Mouse (Mus musculus): ENCODE results near the gene Pax7.

Gene Pax7

DNA sequence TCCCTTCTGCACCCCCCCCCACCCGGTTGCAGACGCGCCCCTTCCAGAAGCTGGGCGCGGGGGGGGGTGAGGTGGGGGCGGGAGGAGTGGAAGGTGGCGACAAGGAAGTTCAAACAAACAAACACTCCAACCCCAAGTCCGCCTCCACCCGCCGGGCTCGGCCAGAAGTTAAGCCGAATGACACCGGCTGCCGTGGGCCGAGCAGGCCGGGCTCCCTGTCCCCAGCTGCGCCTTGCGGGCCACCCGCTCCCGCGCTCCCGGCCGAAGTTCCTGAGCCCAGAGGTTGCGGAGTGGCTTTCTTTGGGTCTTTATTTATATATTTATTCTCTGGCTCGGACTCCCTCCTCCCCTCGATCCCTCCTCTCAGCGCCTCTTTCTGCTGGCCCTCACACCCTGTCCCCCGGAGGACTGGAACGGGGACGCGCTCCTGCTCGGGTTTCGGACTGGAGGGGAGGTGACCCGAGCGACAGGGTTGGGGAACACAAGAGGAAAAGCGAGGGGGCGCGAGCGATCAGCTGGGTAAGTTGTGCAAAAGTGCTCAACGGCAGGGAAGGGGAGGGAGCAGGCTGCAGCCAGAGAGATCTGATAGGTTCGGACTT is at the start of gene Pax7:
Gene Pax7, minus strand, starts transcription at position 493 of the 599 bp plus-strand sequence.
- DNase-seq, result no peak

DNA sequence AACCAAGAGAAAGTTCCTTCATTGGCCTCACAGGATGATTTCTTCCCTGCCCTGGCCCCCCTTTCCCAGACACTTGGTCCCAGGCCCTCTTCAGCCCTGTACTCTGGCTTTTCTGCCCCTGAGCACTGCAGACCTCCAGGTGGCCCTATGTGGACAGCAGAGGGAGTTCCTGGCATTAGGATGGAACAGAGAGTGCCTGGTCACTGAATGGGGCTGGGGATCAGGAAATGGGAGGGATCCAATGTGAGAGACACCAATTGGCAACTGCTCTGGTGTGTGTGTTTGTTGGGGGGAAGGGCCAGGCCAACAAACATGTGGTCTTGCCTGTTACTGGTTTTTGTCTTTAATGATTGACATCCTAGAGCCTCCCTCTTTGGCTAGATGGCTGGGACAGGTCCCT is 48.5 kb upstream of the Pax7 start:
- DNase-seq, result no peak

DNA sequence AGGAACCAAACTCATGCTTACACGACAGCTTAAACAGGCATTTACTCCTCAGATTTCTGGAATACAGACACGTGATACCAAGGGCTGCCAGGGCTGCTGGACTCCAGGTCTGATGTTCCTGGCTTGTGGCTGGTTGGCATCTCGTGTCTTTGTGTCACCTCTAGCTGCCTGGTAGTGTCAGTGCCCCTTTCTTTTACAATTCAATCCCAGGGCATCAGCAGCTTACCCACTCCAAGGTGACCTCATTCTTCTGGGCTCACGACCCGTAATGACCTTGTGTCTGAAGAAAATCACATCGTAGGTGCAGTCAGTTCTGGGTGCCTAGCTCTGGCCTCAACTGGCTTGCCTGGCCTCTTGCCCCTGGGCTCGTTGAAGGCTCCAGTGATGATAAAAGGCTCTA is 46.0 kb upstream of the Pax7 start:
- no peak for DNase-seq

DNA sequence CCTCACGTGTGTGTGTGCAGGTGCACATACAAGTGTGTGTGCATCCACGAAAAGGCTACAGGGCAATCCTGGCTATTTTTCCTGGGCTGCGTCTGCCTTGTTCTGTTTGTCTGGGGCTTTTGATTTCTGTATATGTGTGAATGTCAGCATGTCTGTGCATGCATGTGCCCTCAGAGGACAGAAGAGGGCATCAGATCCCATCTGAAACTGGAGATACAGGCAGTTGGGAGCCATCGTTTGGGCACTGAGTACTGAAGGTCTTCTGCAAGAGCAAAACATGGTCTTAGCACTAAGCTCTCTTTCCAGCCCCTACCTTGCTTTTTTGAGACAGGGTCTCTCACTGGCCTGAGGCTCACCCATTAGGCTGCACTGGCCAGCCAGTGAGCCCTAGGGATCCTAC is 45.1 kb upstream of the Pax7 start:
- DNase-seq, result no peak

DNA sequence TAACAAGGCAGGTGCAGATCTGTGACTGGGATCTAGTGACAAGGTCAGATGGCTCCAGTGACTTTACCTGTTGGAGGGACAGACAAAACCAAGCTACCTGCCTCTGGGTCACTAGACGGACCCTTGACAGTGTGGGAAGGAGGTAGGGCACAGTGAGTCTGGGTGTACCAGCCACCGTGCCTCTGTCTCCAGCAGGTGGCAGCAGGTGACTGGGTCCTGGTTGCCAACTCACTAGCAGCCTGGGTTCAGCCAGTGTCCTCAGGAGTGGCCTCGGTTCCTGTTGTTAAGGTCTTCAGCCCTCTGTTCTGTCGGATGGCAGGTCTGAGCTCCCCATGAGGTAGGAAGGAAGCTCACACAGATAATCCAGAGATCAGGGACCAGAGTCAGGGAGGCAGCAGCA is 43.9 kb upstream of the Pax7 start:
- peak; percentile 33 for DNase-seq

DNA sequence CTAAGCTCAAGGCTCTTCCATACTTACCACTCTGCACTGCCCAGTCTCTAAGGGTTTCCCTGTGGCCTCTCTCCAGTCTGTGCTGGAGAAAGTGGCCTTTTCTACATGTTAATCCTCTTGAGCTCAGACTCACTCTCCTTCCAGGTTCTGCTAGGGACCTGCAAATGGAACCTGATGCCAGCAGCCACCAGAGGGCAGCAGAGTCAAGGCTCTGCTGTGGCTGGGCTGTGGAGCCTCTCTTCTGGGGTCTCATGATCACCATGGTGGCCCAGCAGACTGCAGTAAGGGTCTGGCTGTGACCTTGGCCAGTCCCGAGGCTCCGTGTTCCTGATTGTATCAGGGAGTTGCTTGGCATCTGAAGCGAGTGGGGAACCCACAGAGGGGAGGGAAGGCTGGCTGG is 39.3 kb upstream of the Pax7 start:
- peak; percentile 15 for DNase-seq

DNA sequence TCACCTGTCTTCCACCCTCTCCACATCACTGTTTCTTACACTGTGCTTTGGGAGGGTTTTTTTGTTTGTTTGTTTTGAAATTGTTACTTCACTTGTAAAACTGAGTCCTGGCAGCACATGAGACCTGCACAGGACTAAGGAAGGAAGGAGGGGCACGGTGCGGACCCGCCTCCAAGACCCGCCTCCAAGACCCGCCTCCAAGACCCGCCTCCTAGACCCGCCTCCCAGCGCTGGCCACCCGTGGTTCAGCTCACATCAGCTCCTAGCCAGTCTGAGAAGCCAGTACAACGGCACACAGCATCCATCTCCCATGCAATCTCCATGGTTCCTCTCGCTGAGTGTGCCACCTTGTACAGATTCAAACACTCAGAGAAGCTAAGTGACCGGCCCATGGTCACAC is 38.4 kb upstream of the Pax7 start:
- no peak for DNase-seq

DNA sequence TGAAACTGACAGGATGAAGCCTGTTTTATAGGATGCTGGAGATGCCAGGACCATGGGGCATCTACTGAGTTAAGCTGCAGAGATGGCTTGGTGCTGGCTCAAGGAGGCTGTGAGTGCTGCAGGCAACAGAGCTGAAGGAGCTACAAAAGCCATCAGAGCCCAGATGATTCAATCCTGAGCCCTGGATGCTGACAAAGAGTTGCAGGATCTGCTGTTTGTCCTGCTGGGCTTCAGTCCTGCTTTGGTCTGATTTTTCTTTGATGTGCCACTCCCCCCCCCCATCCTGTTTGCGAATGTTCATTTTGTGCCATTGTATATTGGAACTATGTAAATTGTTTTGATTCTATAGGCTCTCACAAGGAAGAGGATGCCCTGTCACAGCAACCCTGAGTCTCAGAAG is 29.9 kb upstream of the Pax7 start:
- no peak for DNase-seq

DNA sequence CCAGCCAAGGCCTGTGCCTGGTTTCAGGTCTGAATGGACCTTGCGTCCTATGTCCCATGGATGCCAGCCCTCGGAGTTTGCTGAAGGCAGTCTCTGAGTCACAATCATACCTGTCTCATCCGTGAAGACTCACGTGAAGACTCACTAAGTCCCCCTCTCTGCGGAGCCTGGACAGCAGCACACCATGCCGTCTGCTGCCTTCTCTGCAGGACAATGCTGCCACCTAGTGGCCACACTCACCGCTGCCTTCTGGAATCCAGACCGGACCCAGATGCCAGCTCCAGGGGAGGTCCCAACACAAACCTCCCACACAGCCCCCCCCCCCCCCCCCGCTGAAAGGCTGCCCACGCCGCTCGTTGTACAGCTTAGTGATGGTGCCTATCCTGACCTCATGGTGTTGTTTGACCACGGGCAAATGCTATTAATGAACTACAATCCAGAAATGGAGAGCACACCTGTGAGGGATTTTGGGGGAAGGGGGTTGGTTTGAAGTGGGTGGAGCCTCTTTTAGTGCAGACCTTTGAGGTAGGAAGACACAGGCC is 25.4 kb upstream of the Pax7 start:
- DNase-seq, result peak; percentile 87

DNA sequence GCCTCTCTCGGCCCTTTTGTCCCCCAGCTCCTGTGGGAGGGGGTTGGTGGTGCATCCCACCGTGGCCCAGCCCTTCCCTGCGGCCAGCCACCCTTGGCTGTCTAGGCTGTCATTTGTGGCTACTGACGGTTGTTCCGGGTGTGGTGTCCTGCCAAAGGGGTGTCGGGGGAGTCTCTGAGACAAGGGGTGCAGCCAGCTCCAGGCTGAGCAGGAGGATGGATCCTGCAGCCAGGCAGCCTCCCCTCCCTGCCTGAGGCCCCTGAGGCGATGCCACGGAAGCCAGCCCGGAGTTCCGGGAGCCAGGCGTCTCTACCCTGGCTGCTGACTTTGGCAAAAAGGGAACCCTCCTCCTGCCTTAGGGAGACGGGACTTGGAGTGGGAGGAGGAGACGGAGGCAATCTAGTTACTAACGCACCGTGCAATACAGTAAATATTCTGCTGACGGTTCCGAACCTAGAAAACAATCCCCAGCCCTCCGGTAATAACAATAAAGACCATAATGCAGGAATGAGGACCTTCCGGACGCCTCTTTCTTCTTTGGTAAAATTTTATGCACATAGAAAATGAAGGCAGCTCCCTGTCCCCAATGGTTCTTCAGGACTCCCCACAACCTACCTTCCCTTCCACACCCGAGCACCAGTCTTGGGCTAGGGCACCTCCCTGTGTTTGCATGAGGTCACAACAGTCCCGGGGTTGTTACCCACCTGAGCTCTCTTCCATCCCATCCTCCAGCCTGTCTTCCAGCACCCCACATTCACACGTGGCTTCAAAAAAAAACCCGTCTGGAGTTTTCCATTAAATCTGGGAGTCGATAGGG is 19.1 kb upstream of the Pax7 start:
- DNase-seq, result peak; percentile 38

DNA sequence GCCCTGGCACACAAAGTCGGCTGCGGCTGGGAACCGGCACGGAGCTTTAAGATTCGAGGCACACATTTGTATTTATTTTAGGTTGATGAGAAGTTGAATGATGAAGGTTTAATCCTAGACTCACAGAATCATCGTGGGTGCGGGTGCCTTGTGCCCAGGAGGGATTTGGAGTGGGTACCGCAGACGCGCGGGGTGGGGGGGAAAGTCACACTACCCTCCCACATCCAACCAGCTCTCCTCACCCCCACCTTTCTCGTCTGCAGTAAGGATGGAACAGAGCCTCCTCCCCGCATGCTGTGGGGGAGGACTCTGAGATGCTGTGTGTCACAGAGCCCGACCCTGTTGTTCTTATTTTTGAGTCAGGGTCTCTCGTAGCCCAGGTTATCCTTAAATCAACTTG is 18.1 kb upstream of the Pax7 start:
- no peak for DNase-seq

DNA sequence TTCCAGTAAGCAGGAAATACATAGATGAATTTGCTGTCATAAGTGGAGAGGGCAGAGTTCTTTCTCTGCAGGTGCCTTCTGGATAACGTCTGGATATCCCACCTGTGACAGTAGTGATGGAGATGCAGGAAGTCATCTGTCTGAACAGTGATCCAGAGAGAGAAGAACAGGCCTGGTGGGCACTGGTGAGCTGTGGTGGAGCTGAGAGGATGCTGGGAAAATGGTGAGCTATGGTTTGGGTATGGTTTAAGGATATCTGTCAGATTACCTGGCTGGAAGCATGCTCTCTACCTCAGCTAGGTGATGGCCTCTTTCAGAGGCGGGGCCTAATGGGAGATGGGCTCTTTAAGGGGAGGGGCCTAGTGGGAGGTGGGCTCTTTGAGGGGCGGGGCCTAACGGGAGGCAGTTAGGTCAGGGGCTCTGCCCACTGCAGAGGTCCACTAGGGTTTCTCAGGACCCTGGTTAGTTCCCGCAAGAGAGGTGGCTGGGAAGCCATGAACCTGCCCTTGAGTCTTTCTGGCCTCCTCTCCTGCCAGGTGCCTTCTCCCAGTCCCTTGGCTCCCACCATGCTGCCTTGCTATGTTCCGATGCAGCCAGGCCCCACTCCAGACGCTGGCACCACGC is 17.3 kb upstream of the Pax7 start:
- DNase-seq, result no peak

DNA sequence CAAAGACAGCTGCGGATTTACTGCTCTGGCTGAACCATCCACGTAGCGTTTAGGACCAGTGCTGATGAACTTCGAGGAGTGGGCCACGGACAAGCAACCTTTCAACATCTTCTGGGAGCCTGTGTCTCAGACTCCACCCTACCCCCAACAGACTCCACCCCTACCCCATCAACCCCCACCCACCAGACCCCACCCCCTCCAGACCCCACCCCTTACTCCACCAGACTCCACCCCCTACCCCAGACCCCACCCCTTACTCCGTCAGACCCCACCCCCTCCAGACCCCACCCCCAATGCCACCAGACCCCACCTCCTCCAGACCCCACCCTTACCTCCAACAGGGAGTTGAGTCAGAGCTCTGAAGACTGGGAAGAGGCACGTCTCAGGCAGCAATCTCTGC is 10.1 kb upstream of the Pax7 start:
- DNase-seq, result no peak

DNA sequence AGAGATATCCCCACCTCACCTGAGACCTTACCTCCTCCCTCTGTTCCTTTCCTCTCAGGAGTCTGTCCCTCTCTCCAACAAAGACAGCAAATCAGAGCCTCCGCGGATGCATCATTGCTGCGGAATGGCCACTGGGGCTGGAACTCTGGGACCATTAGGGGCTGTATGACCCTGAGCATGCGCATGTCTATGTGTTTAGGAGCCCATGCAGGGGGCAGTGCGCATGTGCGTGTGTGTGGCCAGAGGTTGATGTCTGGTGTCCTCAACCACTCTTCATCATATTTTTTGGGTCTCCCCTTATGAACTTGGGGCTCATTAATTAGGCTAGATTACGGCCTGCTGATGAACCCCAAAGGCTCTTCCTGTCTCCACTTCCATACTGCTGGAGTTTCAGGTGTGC is 9.6 kb upstream of the Pax7 start:
- DNase-seq, result no peak

DNA sequence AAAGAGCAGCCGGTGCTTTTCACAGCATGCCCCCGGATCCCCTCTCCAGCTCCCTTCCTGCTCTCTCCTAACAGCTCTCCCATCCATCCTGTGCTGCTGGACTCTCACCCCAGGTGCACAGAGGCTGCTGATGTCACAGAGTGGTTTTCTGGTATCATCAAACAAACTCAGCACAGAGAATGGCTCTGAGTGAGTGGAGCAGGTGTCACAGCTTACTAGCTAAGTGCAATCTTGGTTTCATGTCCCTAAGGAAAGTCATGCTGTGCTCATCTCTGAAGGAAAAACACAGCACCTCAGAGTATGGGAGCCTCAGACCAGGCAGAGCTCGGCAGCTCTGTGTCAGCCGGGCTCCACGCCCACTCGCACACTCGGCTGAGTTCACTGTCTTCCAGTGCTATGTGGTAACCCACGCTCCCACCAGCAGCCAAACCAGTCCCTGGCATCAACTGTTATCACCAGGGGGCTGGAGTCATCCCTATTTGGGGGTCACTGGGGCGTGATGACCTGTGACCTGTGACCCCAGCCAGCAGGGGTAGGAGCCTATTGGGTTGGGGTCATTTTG is 7.7 kb upstream of the Pax7 start:
- DNase-seq, result no peak

DNA sequence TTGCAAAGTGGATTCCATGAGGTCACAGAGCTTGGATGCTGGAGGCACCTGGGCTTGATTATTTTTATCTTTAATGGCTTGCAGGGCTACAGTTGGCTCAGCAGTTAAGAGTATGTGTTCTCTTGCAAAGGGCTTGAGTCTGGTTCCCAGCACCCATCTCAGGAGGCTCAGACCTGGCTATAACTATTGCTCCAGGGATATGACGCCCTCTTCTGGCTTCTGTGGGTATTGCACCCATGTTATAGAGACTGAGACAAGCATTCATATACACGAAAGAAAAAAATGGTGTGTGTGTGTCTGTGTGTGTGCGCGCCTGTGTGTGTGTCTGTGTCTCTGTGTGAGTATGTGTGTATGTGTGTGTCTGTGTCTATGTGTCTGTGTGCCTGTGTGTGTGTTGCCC is 7.1 kb upstream of the Pax7 start:
- no peak for DNase-seq

DNA sequence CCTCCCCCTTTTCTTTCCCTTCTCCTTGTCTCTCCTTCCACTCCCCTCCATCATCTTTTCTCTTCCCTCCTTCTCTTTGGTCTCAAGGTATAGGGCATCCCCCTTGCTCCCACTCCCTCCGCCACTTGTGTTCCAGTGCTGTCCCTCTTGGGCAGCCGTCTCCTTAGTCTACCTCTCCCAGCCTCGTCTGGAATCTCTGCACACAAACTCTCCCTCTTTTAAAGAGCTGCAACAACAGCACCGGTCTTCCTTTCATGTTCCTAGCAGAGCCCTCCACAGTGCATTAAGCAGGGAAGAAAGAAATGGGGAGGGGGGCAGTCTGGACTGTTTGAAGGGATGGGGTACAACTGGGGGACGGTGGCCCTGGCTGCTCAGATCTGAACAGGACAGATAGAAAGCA is 3.4 kb upstream of the Pax7 start:
- DNase-seq, result no peak

DNA sequence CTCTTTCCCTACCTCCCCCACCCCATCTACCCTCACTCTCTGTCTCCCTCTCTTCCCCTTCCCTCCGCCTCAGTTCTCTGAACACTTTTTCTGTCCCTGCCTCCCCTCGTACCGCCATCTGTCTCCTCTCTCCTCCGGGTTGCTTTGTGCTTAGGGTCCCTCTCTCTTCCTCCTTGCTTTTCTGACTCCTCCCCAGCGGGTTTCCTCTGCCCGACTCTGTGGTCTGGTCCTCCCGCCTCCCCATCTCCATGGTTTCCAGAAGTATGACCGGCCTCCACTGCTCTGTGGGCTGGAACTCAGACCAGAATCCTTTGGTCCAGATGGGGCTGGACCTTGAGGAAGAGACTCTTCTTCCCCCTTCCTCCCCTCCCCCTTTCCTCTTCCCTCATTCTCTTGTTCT is 2.9 kb upstream of the Pax7 start:
- DNase-seq, result no peak

DNA sequence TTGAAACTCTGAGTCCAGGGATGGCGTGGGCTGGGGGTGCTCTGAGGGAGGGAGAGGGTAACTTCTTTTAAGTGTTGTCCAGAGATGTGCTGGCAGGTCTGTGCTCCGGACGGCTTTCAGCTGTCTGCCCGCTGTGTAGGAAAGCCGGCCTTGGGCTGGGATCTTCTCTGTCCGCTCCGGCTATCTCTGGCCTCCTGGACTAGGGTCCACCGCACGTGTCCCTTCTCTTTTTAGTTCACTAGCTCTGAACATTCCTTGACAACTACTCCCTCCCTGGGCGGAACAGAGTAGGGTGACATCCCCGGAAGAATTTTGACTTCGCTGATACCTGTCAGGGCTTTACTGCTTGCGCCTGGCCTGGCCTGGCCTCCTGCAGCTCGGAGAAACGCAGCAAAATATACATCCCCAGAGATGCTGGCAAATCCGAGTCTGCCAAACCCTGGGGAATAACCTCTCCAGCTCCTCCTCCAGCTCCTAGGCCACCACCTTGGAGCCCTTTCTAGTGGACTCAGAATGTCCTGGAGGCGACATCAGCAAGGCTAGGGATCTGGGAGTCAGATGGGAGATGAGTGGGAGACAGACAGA is 581 bp upstream of the Pax7 start:
- DNase-seq, result no peak

DNA sequence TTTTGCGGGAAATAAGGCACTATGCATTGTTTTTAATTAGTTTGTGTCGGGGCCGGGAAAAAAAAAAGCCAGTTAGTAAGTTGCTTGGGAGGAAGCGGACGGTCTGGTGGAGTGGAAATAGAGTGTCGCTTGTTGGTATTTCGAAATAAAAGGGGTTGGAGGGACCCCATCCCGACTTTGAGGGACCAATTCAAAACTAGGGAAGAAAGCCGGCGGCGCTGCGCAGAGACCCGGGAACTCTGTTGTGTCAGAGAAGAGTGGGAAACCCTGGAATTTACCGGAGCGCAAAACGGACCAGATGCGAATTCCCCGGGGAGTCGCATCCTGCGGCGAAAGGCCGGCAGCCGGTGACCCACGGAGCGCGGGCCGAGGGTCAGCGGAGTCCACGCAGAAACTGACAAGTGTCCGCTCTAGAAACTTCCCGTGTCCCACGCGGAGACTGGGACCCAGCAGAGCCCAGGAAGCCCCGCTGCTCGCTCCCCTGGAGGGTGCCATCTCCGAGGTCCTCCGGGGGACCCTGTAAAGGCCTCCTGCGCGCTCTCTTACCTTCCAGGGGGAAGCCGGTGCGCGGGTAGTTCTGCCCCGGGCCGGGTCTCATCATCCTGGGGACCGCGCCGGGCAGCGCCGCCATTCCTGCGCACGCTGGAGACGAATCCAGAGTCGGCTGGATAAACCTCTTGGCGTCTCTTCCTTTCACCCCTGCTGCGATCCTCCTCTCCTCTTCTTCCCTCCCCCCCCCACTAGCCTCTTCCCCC is 870 bp downstream of the Pax7 start:
- no peak for DNase-seq

DNA sequence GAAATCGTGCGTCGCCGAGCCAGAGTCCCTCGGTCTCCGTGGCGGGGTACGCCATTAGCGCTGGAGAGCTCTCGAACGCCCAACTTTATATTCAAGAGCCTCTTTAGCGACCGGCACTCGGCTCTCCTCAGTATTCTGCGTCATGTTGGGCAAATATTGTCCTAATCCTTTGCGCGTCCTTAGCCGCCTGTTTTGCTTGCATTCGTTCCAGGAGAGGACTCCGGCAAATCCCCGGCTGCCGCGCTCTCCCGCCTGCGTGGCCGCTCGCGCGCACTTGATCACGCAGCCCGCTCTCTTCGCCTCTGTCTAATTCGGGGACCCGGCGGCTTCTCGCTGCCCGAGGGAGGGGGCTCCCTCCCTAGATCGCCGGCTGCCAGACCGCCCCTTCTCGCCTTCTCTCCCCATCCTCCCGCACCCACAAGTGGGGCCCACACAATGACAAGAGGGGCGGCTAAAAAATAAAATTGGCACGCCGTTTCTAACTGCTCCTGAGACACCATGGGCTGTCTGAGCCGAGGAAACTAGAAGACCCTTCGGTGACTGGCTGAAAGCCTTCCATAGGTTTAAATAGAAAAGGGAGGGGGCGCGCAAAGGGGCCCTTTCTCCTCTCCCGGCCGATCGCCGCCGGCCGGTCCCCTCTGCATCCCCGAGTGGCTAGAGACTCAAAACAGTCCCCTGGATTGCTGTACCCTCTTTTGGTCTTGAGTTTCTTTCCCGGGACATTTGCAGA is 1.7 kb downstream of the Pax7 start:
- no peak for DNase-seq

All from thymus, postnatal 14 days (tissue).